Mouse (Mus musculus): Measurements from ENCODE around the gene Tmem114.
A peak's percentile ranks its signal among the peaks of the same experiment; 100 is the strongest.

DNA sequence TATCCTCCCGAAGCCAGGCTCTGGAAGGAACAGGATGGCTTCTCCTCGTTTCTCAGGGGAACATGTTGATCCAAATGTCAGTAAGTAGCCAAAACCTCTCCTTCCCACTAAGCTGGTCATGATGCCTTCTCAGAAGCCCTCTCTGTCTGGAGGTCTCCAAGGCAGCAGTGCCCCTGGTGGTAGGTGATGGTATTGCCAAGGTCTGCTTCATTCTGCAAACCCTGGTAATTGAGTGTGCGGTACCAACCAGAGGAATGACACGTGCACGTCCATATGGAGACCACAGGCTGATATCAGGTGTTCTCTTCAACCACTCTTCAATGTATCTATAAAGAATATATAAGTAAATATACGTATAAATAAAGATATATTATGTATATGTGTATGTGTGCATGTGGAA is 34.2 kb upstream of the Tmem114 start:
- TF ChIP-seq CTCF (IDR thresholded peaks at IDR 0.05; ENCODE audit: borderline replicate concordance, insufficient read depth, low read length) (peak; percentile 81; the same call in 1 of the 2 replicates), POLR2A (IDR thresholded peaks at IDR 0.05; ENCODE audit: low read depth, low read length) (no peak)
